Mouse (Mus musculus): Measurements from ENCODE around the gene Hist1h3h. TPM values are rescaled to one million over a fixed set of nuclear protein-coding genes. Genes with fewer than 3 reads are reported as not detected.
A peak's percentile ranks its signal among the peaks of the same experiment; 100 is the strongest.
"Not testable (repeated sequence)": the region's sequence is repeated elsewhere in the genome, so short reads cannot be mapped to it uniquely, and the experiment has no call there.

Gene Hist1h3h
- total and polyA plus RNA-seq, 3 experiments, result 18.6 to 1,657 (median 21.7) TPM

GRCm38 (mm10) chr13:21734010-21734905 is 16.8 kb downstream of the Hist1h3h start (continued):
- TF ChIP-seq ZNF384 (IDR thresholded peaks at IDR 0.05; ENCODE audit: low read depth, low read length), result no peak
- 0 out of 2 replicates have a peak, but pooled peaks have one; percentile 30 for TF ChIP-seq IRF4 (IDR thresholded peaks at IDR 0.05; ENCODE audit: low read depth, low read length)
- no peak for TF ChIP-seq MAFK (IDR thresholded peaks at IDR 0.05; ENCODE audit: insufficient replicate concordance, low read length)
- TF ChIP-seq ZKSCAN1 (IDR thresholded peaks at IDR 0.05; ENCODE audit: borderline replicate concordance, low read depth, low read length), result no peak
- peak; percentile 79 for TF ChIP-seq MAX (IDR thresholded peaks at IDR 0.05; ENCODE audit: low read length)
- no peak for TF ChIP-seq POLR2AphosphoS2 (IDR thresholded peaks at IDR 0.05; ENCODE audit: low read depth, low read length)
- TF ChIP-seq TBP (conservative IDR thresholded peaks at IDR 0.05; ENCODE audit: low read depth, low read length), result 0 out of 2 replicates have a peak, but pooled peaks have one; percentile 50
- peak; percentile 87 for TF ChIP-seq RAD21 (IDR thresholded peaks at IDR 0.05; ENCODE audit: low read depth, low read length)
- no peak for TF ChIP-seq CHD1 (IDR thresholded peaks at IDR 0.05; ENCODE audit: low read depth, low read length)

- H3K79me2 ChIP-seq (replicated peaks; ENCODE audit: control insufficient read depth, extremely low read depth, insufficient read depth, poor library complexity, severe bottlenecking); dilution Hi-C loops (cut with MboI; ENCODE audit: extremely low pct_ligation_motif_present, extremely low pct_unique_long_range_greater_than_20kb, low sequenced_read_pairs); H3K27me3 ChIP-seq (replicated peaks); H3K36me3 ChIP-seq (replicated peaks in 1 of 2; ENCODE audit: control insufficient read depth in 1 of 2, insufficient read depth in 1 of 2, low read length in 1 of 2); H3K9me3 ChIP-seq (replicated peaks; ENCODE audit: low read length): not testable (repeated sequence)
- TF ChIP-seq UBTF (IDR thresholded peaks at IDR 0.05; ENCODE audit: low read depth, low read length) (peak; percentile 96), SIN3A (IDR thresholded peaks at IDR 0.05; ENCODE audit: low read length) (peak; percentile 42; the same call in 1 of the 2 replicates), BHLHE40 (IDR thresholded peaks at IDR 0.05; ENCODE audit: low read depth, low read length) (peak; percentile 42; the same call in 1 of the 2 replicates), RCOR1 (conservative IDR thresholded peaks at IDR 0.05; ENCODE audit: low read depth, low read length) (peak; percentile 86; the same call in 1 of the 2 replicates), NELFE (IDR thresholded peaks at IDR 0.05; ENCODE audit: low read depth, low read length) (peak; percentile 99), E2F4 (IDR thresholded peaks at IDR 0.05; ENCODE audit: insufficient replicate concordance, low read depth, low read length) (peak; percentile 91), KAT2A (IDR thresholded peaks at IDR 0.05; ENCODE audit: insufficient replicate concordance, low read length) (0 out of 2 replicates have a peak, but pooled peaks have one; percentile 9), TCF12 (IDR thresholded peaks at IDR 0.05; ENCODE audit: low read depth, low read length) (peak; percentile 72), POLR2AphosphoS2 (IDR thresholded peaks at IDR 0.05; ENCODE audit: low read depth, low read length) (peak; percentile 100), MEF2A (IDR thresholded peaks at IDR 0.05; ENCODE audit: borderline replicate concordance, low read depth, low read length) (peak; percentile 43; the same call in 1 of the 2 replicates), TBP (conservative IDR thresholded peaks at IDR 0.05; ENCODE audit: low read depth, low read length) (peak; percentile 96), POLR2A (IDR thresholded peaks at IDR 0.05; ENCODE audit: low read depth, low read length) (peak; percentile 98), ELF1 (IDR thresholded peaks at IDR 0.05; ENCODE audit: low read depth, low read length) (peak; percentile 36; the same call in 1 of the 2 replicates), USF2 (conservative IDR thresholded peaks at IDR 0.05; ENCODE audit: low read depth, low read length) (peak; percentile 44; the same call in 1 of the 2 replicates), CHD2 (IDR thresholded peaks at IDR 0.05; ENCODE audit: low read length) (peak; percentile 86), IRF4 (IDR thresholded peaks at IDR 0.05; ENCODE audit: low read depth, low read length) (peak; percentile 36; the same call in 1 of the 2 replicates), ZMIZ1 (IDR thresholded peaks at IDR 0.05; ENCODE audit: low read depth, low read length) (peak; percentile 99), SMC3 (IDR thresholded peaks at IDR 0.05; ENCODE audit: low read depth, low read length) (peak; percentile 2), HCFC1 (IDR thresholded peaks at IDR 0.05; ENCODE audit: low read depth, low read length) (peak; percentile 79)
- Histone ChIP-seq H3K9ac (ENCODE audit: insufficient read depth, low read depth) (peak within 1 kb of the TSS; percentile 76), H3K27ac (ENCODE audit: insufficient read depth, low read depth) (peak within 1 kb of the TSS; percentile 91), H3K4me1 (ENCODE audit: control insufficient read depth in 1 of 2, insufficient read depth in 2 of 2) (peaks cover 7 to 26% of the 10 kb centered on the region in 2 experiments; a peak in 3 of 4 replicates), H3K4me3 (replicated peaks in 1 of 3; ENCODE audit: low read depth in 2 of 3, low read length in 2 of 3, poor library complexity in 1 of 3) (peak within 1 kb of the TSS; percentile 38 to 62 (median 42)), H3K4me2 (ENCODE audit: insufficient read depth, low read depth, poor library complexity, severe bottlenecking) (peak within 1 kb of the TSS; percentile 90)
- in situ Hi-C loops (cut with MboI; ENCODE audit: low pct_ligation_motif_present, low pct_unique_long_range_greater_than_20kb, low sequenced_read_pairs), result loop anchor here (25.0 kb wide), 1 partner anchor 1827 kb away; the partner anchor contains the start of genes Hist1h1d, Hist1h2ad, Hist1h2ae and Hist1h2bf
- peak; percentile 93 for DNase-seq (ENCODE audit: extremely low read depth)
These were observed 17.7 kb downstream of the Hist1h3h start, which contains the start of gene Hist1h4j for GRCm38 (mm10) chr13:21734906-21735767. Gene Hist1h4j (plus strand): TSS chr13:21735064.

Measured in CH12.LX (cell line).